Mouse (Mus musculus): ENCODE results near the gene Iqce.
"Not testable (repeated sequence)": the region's sequence is repeated elsewhere in the genome, so short reads cannot be mapped to it uniquely, and the experiment has no call there.

Gene Iqce

DNA sequence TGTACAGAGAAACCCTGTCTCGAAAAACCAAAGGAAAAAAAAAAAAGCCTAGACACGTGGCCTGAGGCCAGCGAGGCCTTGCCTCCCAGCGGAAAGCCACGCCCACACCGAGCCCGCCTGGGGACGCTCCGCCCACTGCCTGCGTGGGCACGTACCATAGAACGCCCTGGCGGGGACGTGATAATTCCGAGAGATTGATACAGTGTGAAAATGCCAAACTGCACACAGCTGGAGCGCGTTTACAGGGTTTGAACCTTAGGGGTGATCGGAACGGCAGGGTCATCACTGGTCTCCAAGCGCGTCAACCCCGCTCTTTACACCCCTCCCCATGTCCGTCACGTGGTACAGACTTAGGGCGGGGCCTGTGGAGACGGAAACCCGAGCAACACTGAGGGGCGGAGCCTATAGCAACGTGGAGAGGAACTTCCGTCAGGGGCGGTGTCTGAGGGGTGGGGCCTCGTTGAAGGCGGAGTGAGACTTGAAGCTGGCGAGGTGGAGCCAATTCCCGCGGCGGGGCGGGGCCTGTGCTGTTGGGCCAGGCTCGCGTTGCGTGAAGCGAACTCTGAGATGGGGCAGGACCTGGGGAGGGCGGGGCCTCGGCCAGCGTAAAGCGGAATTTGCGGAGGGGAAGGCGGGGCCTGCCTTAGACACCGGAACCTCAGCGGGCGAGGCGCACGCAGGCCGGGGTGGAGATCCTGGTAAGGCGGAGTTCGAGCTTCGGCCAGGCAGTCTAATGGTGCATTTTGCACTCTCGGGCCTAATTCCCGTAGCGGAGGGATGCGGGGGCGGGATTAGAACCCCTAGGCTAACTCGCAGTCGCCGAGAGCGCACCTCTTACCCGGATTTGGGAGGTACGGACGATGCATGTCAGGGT, 2.4 kb upstream of the Iqce start, which contains the start of gene Brat1:
Gene Brat1 (plus strand): TSS at position 634 of the 874 bp plus-strand sequence.
- DNase-seq = peak; percentile 99

DNA sequence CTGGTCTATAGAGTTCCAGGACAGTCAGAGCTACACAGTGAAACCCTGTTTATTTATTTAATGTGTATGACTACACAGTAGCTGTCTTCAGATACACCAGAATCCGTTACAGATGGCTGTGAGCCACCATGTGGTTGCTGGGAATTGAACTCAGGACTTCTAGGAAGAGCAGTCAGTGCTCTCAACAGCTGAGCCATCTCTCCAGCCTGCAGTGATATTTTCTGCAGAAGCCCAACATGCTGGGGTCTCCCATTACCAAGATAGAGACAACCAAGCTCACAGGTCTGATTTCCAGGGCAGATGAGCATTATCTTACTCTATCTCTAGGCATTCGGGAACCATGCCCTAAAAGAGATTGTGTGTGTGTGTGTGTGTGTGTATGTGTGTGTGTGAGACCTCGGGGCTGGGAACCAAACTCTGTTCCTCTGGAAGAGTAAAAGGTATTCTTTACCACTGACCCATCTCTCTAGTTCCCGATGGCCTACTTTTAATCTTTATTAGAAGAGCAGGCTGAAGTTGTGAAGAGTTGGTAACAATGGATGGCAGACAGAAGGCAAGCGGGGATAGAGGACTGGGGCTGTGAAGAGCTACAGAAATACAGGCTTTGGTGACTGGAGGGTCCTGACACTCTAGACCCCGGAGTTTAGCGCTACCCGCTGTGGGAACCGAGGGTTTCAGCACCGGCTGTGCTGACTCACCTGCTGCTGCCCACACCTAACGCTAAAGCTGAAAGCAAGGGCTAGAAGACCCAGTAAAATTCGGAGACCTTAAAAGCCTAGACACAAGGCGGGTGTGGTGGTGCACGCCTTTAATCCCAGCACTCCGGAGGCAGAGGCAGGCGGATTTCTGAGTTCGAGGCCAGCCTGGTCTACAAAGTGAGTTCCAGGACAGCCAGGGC, 1.6 kb upstream of the Iqce start:
- DNase-seq = no peak

DNA sequence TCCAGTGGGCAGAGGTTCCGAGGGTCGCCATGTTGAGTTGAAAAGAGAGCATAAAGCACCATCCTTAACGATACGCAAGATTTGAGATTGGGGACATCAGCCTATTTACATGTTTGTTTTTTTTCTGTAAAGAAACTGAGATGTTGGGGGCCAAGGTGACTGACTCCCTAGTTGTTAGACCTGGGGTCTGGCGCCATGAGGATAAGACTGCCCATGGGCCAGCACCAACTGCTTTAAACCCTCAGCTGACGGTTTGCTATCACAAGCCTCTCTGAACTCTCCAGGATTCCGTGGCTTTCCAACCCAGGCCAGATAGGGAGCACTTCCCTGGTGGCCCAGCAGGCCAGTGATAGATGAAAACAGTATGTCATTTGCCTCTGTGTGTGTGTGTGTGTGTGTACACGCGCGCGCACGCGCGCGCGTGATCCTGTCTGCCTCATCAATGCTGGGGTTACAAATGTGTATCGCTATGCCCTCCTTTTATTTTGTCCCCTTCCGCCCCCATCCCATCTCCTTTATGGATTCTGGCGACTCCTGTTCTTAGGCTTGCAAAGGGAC, 519 bp upstream of the Iqce start:
- no peak for DNase-seq

DNA sequence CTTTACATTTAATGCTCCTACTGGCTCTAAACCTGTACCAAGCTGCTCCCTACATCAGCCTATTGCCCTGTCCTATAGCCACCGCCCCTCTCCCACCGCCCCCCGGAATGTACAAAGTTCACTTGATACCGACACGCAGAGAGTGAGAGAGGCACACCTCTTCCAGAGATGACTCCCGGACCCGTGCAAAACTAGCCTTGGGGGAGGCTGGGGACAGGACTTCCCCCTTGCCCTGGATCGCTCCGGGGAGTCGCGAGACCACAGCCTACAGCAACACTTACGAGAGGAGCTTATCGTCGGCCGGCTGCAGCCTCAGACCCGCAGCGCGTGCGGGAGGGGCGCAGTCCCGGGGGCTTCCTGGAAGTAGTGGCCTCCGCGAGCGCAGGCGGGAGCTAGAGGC, 517 bp downstream of the Iqce start:
- no peak for DNase-seq

DNA sequence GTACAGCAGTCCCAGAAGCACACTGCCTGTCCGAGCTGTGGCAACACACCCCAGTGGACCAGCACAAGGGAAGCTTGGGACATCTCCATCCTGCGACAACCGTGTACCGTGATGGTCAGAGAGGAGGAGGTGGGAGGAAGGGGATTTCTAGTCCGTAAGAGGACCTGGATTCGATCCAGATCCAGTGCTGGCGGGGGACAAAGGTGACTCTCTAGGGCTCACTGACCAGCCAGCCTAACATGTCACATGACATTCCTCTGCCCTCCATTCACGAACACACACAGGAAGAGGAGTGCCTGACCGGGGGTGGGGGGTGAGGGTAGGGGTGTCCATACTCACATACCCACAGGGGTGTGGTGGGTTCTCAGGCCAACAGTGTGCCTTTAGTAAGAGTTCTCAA, 2.4 kb downstream of the Iqce start:
- no peak for DNase-seq

DNA sequence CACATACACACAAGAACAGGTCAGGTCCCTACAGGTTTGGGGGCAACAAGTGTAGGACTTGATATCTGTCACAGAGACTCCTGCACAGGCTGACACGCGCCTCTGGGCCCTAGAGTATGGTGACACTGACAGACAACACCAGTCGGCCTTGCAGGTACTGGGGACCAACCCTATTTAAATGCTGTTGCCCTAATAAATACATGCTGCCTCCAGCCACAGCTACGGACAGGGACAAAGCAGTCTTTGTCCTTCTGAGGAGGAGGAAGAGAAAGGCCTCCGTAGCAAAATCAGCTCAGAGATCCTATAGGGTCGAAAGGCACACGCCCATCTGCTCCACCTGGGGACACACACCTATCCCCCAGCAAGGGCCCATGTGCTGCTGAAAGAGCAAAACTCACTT, 6.2 kb downstream of the Iqce start:
- DNase-seq = no peak

DNA sequence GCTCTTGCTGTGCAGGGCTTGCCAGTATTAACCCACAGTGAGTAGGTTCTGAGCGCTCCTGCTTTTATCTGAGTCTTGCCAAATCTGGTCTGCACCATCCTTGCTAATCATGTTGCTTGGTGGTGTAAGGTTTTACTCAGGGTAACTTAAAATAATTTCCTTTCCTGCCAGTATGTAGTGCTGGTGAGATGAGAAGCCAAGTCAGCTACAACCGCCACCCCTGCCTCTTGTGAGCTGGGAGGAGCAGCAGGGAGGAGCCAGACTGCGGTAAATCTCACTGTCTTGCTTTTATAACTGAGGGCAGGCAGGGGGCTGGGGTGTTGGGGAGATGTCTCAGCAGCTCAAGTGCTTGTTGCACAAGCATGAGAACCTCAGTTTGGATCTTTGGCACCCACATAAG, 13.7 kb downstream of the Iqce start:
- no peak for DNase-seq

DNA sequence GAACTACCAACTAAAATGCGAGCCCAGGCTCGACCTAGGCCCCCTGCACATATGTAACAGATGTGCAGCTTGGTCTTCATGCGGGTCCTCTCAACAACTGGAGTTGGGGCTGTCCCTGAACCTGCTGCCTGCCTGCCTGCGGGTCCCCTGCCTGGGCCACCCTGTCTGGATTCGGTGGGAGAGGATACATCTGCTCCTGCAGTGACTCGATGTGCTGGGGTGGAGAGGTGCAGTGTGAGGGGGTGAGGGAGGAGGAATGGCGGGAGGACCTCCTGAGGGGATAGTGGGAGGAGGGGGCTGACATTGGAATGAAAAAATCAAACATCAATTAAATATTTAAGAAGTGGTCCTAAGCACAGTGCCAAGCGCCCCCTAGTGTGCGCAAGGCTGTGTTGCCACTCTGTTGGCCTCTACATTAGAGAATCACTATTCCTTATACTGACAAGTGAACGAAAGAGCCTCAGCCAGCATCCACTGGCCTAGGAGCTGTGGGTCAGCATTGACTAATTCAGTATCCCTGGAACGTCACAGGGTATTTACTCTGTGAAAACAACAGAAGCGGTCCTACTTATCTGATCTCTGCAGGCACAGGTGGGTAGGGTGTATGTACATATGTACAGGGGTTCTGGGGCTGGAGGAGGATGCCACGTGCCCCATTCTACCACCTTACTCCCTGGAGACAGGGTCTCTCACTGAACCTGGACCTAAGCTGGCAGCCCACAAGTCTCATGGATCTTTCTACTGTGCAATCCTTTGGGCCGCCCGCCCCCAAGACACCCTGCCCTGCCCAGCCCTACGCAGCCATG, 17.6 kb downstream of the Iqce start:
- DNase-seq = peak; percentile 63

DNA sequence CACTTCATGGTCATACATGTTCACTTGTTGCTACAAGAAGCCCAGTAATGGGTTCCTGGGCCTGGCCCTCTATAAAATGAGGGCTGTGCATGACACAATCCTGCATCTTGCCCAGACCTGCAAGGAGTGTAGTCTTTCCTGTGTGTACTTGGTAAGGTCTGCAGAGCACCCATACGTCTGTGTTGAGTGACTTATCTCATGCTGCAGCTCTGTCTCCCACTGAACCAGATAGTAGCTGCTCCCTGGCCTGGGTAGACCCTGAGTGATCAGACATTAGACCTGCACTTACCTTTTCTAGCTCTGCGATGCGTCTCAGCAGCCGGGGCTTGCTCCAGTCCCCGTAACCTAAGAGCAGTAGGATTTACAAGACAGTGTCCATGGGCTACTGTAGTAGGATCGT, 20.1 kb downstream of the Iqce start:
- no peak for DNase-seq

DNA sequence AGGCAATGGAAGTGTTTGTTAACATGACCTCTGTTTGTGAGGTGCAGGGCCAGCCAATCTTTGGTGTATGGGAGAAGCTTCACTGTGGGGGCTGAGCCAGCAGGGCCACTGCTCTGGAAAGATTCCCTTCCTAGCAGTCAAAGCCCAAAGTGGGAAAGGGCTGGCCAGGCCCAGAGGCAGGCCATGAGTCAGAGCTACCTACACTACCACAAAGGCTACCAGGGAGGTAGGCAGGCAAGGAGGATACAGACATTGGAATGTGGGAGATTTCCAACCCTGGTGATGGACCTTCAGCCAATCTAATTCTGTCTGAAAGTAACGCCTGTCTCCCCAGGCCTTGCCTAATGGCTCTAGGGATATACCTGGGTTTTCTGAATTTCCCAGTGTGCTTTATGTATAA, 21.2 kb downstream of the Iqce start:
- DNase-seq = no peak

DNA sequence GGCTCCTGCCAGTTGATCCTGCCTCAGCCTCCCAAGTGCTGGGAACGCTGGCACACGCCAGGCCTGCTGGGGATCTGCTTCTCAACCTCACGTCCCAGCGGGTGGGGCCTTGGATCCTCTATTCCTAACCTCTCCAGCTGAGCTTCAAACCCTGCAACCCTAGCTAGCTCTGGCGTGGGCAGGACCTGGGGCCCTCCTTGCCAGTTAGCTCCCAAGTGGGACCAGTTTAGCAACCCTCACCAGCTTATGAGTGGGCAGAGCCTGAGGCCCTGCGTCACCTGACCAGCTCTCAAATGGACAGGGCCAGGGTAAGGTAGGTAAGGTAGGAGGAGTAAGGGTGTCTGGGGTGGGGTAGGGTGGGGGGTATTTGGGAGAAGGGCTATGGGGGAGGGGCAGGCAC, 22.1 kb downstream of the Iqce start:
- no peak for DNase-seq

DNA sequence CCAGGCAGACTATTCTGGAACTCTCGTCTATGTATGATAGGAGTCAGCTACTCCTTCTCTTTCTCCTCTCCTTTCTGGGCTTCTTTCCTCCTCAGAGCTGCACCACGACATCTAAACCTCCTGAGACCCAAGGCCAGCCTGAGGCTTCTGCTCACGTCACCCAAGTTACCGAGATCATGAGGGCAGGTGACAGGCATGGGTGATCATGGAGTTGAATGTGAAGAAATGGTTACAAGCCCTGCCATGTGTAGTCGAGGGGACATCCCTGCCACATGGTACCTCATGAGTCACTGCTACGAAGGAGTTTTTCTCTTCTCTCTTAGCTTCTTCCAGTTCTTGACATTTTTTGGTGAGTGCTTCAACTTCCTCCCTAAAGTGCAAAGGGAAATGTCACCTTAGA, 25.0 kb downstream of the Iqce start:
- no peak for DNase-seq

DNA sequence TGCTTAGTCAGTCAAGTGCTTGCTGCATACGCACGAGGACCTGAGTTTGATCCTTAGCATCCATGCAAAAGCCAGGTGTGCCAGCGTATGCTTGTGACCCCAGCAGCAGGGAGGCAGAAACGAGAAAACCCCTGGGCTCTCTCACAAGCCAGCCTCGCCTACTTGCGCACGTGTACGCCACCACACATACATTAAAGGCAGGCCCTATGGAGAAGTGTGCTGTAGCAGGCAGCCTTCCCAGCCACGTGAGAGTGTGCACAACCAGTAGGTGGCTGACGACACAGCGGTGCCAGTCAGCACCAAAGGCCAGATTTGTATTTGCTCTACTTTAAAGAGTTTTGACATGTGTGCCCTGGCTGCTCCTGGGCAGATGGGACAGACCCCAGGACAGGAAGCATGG, 26.5 kb downstream of the Iqce start:
- no peak for DNase-seq

DNA sequence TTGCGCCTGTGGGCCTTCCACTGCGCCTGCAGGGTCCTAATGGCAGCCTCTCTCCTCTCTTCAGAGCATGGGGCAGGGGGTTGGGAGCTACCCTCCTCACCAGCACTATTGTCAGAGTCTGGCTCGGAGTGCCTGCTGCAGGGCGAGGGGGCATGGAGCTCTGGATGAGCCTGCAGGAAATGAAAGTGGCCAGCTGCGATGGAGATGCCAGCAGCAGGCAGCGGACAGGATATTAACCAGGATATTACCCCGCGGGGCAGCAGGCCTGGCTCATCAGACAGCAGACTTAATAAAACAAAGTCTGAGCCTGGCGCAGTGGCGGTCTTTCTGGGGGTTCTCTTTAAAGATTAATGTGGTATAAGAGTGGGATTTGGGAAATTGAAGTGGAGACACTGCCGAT, 27.1 kb downstream of the Iqce start:
- DNase-seq = no peak

DNA sequence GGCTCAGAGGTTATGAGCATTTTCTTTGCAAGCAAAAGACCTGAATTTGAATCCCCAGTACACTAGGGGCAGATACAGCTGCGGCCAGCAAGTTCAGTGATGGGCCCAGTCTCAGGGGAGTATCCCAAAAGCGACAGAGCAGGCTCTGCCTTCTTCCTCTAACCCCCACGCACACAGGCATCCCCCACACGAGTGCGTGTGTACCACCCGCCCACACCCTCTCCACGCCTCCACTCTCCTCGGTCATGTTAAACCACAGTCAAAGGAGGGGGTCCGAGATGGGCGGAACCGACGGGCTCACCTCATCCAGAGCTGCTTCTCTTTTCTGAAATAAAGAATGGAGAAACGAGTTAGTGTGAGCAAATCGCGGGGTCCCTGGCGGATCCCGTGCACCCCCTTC, 28.1 kb downstream of the Iqce start:
- no peak for DNase-seq

DNA sequence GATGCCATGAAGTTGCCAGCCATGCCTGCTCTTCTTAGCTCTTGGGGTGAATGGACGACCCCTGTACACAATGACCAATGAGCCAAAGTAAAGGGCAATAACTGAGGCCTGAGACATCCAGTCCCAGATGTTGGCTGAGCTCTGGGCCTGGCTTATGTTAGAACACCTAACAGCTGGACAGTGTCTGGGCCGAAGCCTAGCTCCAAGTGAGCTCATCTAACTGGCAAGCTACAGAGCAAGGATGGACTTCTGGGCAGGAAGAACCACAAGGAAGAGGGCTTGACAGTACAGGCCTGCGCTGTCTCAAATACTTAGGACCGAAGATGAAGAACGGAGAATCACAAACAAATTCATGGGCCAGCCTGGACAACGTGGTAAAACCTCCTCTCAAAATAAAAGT, 29.6 kb downstream of the Iqce start:
- DNase-seq = not testable (repeated sequence)

DNA sequence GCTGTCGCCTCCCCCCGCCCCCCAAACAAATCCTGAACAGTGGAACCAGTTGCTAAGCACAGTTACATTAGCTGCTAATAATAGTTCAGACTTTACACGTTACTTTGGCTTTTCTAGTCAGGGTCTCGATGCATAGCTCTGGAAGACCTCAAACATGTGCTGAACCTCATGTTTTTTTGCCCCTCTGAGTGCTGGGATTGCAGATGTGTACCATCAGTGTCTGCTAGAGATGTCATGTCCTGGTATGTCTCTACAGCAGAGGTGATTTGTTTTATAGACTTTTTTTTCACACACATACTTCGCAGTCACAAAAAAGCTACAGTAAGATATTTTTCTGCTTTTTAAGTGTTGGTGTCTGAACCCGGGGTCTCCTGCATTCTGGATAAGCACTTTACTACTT, 30.1 kb downstream of the Iqce start:
- DNase-seq = no peak

DNA sequence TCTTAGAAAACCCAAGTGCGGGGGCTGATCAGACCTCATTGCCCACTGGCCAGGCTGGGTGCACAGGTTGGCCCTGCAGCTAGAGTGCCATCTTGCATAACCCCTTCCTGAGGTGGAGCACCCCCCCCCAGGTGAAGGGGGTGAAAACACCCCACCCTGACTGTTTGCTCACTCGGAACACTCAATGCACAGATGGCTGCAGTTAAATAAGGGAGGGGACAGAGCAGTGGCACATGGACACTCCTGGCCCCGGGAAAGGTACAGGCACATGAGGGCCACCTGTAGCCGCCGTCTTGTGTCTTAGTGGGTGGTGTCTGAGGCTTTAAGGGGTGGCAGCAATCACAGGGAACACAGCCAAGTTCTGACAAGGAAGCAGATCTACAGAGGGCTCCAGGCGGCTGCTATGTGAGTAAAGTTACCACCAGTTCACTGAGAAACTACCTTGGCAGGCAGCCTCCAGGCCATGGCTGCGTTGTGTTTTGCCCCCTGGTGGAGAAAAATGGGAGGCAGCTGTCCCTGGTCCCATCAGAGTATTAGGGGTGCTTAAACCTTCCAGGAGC, 38.5 kb downstream of the Iqce start:
- DNase-seq = peak; percentile 64

DNA sequence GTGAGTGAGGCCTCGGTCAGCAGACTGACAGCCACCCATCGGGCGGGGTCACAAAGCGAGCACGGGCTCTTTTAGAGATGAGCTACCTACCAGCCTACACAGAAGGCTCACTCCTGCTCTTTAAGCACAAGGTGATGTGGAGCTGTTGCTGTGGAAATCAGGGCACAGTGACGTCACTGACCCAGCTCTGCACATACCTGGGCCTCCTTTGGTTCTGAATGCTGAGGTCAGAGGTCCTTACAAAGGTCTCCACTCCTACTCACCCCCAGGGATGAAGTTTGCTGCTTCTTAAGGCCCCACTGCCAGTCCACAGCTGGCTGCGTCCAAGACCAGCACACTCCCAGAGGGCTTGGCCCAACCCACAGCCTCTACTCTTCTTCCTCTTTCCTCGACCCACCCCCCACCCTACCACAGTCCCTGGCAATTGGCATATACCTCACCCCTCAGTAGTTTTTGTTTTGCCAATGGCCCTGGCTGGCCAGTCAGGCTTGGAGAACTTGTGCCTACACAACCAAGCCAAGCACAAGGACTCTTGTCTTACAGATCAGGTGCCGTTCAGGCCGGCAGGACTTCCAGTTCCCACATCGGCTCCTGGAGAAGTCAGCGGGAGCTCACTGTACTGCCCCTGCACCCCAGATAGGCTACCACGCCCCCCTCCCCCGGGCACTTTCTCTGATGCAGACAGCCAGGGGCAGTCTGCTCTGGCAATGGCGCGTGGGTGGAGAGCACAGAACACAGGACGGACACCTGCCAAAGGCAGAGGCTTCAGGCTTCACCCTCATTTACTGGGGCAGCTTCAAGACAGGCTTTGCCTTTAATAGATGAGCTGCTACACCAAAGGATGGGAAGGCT, 39.2 kb downstream of the Iqce start:
- DNase-seq = peak; percentile 44

DNA sequence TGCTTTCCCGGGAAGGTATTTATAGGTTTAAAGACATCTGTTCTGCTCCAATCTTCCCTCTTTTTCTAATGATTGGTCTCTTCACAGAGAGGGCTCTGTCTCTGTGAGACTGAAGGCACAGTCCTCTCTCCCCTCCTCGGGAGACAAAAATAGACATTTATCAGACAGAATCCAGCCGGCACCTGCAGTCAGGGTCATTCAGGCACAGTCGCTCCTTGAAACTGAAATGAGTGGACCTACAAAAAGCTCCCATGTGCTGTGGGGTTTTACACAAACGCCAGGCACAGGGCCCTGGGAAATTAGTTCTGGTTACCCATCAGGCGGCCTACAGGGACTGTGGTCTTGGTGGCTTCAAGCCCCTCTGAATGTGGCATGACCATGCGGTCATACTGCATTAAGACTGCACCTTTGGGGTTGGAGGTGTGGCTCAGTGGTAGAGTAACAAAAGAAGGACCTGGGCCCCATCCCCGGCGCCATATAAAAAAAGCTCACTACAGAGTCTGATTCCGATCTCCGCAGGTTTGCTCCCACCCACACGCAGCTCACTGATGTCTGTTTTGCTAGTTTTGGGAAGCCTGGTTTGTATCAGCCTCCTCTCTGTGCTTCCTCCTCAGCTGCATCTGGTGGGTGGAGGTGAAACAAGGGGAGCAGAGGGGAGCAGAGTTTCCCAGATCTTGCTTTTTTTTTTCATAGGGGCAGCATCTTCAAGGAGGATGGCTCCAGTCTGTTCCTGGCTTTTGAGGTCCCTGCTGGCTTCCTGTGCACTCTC, 40.1 kb downstream of the Iqce start:
- peak; percentile 42 for DNase-seq

DNA sequence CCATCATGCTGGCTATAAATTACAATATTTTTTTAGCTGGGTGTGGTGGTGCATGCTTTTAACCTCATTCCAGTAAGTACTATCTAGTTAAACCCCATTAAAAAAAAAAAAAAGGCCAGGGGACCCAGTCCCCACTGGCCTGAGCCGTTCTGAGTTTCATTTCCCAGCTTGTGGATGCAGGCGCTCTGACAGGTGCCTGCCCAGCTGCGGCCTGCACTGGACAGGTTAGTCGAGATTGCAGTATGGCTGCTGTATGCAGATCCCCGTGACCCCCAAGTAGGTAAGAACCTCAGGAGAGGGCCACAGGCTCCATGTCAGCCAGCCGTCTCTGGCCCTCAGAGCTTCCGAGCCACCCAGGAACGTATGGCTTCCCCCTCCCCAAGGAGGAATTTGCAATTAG, 40.8 kb downstream of the Iqce start:
- DNase-seq = no peak
